Mouse (Mus musculus) heart, embryonic 12.5 days (tissue): ENCODE results near the gene Dpf3. TPM values are rescaled to one million over a fixed set of nuclear protein-coding genes. Genes with fewer than 3 reads are reported as not detected.

ENCODE experiments used
- ATAC-seq: fragments of 200-750 bp; cut with Nextera tagmentation; 2 replicates; pipeline ENCODE4 v1.8.0; 2017; ENCODE audit warnings: moderate TSS enrichment, moderate library complexity; ENCODE audit not compliant: insufficient number of reproducible peaks, low FRiP score
- H3K27ac ChIP-seq: fragments of 300-500 bp; sonication (generic); 2 replicates; pipeline ENCODE4 v1.5.1; 2016; ENCODE audit warnings: mild to moderate bottlenecking, moderate library complexity; ENCODE audit not compliant: poor library complexity, severe bottlenecking
- H3K27me3 ChIP-seq: fragments of 300-500 bp; sonication (generic); replicated peaks from 2 replicates; pipeline ENCODE4 v1.6.1; 2016; ENCODE audit warnings: mild to moderate bottlenecking, moderate library complexity
- H3K36me3 ChIP-seq: fragments of 300-500 bp; sonication (generic); 2 replicates; pipeline ENCODE4 v1.6.1; 2016; ENCODE audit warnings: mild to moderate bottlenecking, moderate library complexity
- H3K4me1 ChIP-seq: fragments of 300-500 bp; sonication (generic); replicated peaks from 2 replicates; pipeline ENCODE4 v1.6.1; 2016; ENCODE audit warnings: mild to moderate bottlenecking
- H3K4me2 ChIP-seq: fragments of 300-500 bp; sonication (generic); 2 replicates; pipeline ENCODE4 v1.6.1; 2016; ENCODE audit warnings: mild to moderate bottlenecking, moderate library complexity
- H3K4me3 ChIP-seq: fragments of 300-500 bp; sonication (generic); 2 replicates; pipeline ENCODE4 v1.5.1; 2016; ENCODE audit warnings: mild to moderate bottlenecking
- H3K9ac ChIP-seq: fragments of 300-500 bp; sonication (generic); 2 replicates; pipeline ENCODE4 v1.6.1; 2016; ENCODE audit warnings: mild to moderate bottlenecking, moderate library complexity
- H3K9me3 ChIP-seq: fragments of 300-500 bp; sonication (generic); replicated peaks from 2 replicates; pipeline ENCODE4 v1.6.1; 2016; ENCODE audit warnings: mild to moderate bottlenecking, moderate library complexity
- WGBS: fragments of 180-500 bp; shearing (Covaris S2); methylation state at CpG from one replicate; pipeline ENCODE4 v1.1.7; 2016; 5-methylcytosine and 5-hydroxymethylcytosine counted together
- polyA plus RNA-seq: library from polyadenylated mRNA; unstranded; fragments of >200 nt; fragmentation: Nextera tagmentation; extraction: Ambion mirVana; gene quantifications from 2 replicates; pipeline ENCODE4 v1.2.1, GENCODE M21; 2016

Dpf3 gene
- polyA plus RNA-seq, 1 experiment from 2014 or later: 27.1 TPM

DNA sequence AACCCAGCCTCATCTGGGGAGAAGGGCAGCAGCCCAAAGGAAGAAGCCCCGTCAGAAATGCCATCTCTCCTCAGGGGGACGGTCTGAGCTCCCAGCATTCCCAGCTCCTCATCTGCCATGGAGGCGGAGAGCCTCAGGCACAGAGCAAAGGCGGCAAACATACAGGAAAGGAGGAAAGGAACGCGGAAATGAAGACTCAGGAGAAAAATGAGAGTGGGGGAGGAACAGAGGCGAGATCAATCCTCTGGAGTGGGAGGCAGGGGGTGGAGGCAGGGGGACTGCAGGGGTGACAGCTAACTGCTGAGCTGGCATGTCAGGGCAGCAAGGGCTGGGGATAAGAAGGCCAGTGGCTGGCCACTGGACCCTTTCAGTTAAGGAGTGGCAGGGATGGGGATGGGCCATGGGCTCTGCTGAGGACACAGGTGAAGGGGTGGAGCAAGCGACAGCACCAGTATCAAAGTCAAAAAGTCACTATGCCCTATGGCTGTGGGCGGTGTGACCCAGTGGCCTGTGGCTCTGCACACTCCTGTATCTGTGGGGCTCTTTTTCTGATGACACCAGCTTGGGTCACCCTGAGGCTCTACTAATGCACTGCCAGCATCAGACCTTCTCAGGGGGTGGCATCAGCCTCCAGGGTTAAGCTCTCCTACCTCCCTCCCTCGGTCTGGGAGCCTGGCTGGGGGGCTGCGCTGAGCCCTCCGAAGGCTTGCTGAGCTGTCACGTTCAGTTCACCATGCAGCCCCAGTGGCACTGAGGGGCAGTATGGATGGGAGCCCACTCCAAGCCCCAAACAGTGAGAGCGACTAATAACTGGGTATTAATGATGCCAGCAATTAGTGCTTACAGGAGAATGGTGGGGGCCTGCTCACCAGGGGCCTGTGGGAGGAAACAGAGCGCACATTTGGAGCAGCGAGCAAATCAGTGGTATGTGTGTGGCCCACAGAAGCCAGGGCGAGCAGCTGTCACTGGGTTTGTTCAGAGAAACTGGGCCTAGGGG is 200.7 kb downstream of the Dpf3 start:
- peaks cover 10% of the 10 kb centered on the region for H3K36me3 ChIP-seq
- H3K4me2 ChIP-seq: no peak overlapping the region
- no peak for ATAC-seq
- H3K4me3 ChIP-seq: no peak overlapping the region
- no peak overlapping the region for H3K27ac ChIP-seq
- H3K9ac ChIP-seq: no peak overlapping the region
- H3K27me3 ChIP-seq: no peaks in the 10 kb centered on the region
- H3K4me1 ChIP-seq: peaks cover 26% of the 10 kb centered on the region
- WGBS: 76% methylated on average over 17 of the region's 17 CpGs
- H3K9me3 ChIP-seq: peaks cover 6% of the 10 kb centered on the region; the same call in 1 of the 2 replicates

GRCm38 (mm10) chr12:83283591-83284320 is 203.8 kb downstream of the Dpf3 start:
- H3K9ac ChIP-seq: no peak overlapping the region
- H3K36me3 ChIP-seq: peaks cover 13% of the 10 kb centered on the region
- no peak overlapping the region for H3K27ac ChIP-seq
- H3K9me3 ChIP-seq: peaks cover 6% of the 10 kb centered on the region; the same call in 1 of the 2 replicates
- no peak overlapping the region for H3K4me3 ChIP-seq
- 88% methylated on average over 6 of the region's 6 CpGs for WGBS
- ATAC-seq: no peak
- no peaks in the 10 kb centered on the region for H3K27me3 ChIP-seq
- H3K4me2 ChIP-seq: no peak overlapping the region
- H3K4me1 ChIP-seq: peaks cover 31% of the 10 kb centered on the region

- WGBS: 75% methylated on average over 11 of the region's 11 CpGs
- Histone ChIP-seq H3K9me3 (peaks cover 6% of the 10 kb centered on the region; the same call in 1 of the 2 replicates), H3K36me3 (peaks cover 11% of the 10 kb centered on the region), H3K9ac (no peak overlapping the region), H3K4me1 (peaks cover 24% of the 10 kb centered on the region), H3K4me2 (no peak overlapping the region), H3K4me3 (no peak overlapping the region), H3K27ac (no peak overlapping the region), H3K27me3 (no peaks in the 10 kb centered on the region)
- ATAC-seq: no peak
These were observed 209.7 kb downstream of the Dpf3 start for GRCm38 (mm10) chr12:83277537-83278441.

DNA sequence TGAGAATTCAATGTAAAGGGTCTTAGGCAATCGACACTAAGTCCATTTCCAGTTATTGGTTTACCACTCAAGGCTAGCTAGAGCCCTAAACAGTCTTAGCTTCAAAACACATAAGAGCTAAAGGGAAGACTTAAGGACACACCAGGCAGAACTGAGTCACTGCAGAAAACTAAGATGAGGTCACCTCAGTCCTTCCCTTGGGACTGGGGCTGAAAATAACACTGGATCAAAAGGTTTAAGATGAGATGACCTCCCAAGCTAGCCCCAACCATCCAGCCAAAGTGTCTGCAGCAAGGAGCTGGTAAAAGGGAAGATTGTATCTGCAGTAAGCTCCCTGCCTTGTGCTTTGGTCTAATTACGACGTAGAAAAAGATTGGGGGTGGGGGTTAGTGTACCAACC is 216.3 kb downstream of the Dpf3 start:
- H3K27me3 ChIP-seq: no peaks in the 10 kb centered on the region
- no peak overlapping the region for H3K4me3 ChIP-seq
- H3K27ac ChIP-seq: no peak overlapping the region
- no peak for ATAC-seq
- no peak overlapping the region for H3K4me2 ChIP-seq
- 82% methylated on average over 3 of the region's 3 CpGs for WGBS
- peaks cover 3% of the 10 kb centered on the region for H3K36me3 ChIP-seq
- no peaks in the 10 kb centered on the region for H3K9me3 ChIP-seq
- no peak overlapping the region for H3K9ac ChIP-seq
- H3K4me1 ChIP-seq: peaks cover 24% of the 10 kb centered on the region

DNA sequence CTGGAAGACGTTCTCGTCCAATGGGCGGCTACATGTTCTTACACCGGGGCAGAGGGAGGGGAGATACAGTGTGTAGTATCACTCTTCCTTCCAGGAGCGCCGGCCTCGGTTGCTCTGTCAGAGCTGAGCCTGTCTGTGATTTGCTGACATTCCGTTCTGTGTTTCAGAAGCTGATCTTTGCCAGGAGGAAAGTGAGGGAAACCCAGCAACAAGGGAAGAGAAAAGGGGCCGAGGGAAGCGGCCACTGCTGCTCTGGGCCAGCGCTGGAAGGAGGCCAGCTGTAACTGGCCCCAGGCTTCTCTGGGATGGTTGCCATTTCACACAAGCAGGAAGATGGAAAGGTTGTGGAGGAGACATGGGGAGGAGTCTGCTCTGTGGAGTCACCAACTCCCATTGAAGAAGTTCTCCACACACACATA is 219.0 kb downstream of the Dpf3 start:
- Histone ChIP-seq H3K9ac (no peak overlapping the region), H3K27ac (peak overlapping the region; percentile 58), H3K4me1 (peaks cover 21% of the 10 kb centered on the region), H3K4me3 (no peak overlapping the region), H3K9me3 (no peaks in the 10 kb centered on the region), H3K27me3 (no peaks in the 10 kb centered on the region), H3K36me3 (peaks cover 3% of the 10 kb centered on the region), H3K4me2 (0 out of 2 replicates have a peak overlapping the region, but pooled peaks have one; percentile 15)
- peak; percentile 87 for ATAC-seq
- 41% methylated on average over 11 of the region's 11 CpGs for WGBS

DNA sequence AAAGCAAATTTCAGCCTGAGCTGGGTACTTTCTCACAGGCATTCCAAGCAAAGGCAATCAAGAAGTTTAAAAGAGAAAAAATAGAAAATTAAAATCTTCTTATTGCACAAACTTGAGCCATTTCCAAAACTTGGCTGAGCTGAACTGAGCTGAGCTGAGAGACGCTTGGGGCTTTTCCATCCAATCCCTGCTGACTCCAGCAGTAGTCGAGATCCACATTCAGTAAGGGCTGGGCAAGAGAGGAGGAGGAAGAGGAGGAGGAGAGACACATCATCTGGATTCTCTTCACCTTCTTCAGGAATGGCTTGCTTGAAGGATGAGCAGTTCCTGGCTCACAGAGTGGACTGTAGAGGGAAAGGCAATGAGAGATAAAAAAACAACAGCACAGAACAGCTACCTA is 227.0 kb downstream of the Dpf3 start:
- H3K4me2 ChIP-seq: no peak overlapping the region
- ATAC-seq: no peak
- H3K27me3 ChIP-seq: no peaks in the 10 kb centered on the region
- no peak overlapping the region for H3K4me3 ChIP-seq
- H3K9ac ChIP-seq: no peak overlapping the region
- WGBS: 64% methylated on average over 2 of the region's 2 CpGs
- no peaks in the 10 kb centered on the region for H3K4me1 ChIP-seq
- no peak overlapping the region for H3K27ac ChIP-seq
- no peaks in the 10 kb centered on the region for H3K9me3 ChIP-seq
- H3K36me3 ChIP-seq: peaks cover 15% of the 10 kb centered on the region

GRCm38 (mm10) chr12:83254399-83254798 is 233.1 kb downstream of the Dpf3 start:
- H3K4me1 ChIP-seq: no peaks in the 10 kb centered on the region
- H3K9ac ChIP-seq: no peak overlapping the region
- peaks cover 15% of the 10 kb centered on the region for H3K36me3 ChIP-seq
- H3K4me2 ChIP-seq: no peak overlapping the region
- WGBS: 84% methylated on average over 4 of the region's 4 CpGs
- no peak overlapping the region for H3K27ac ChIP-seq
- H3K27me3 ChIP-seq: no peaks in the 10 kb centered on the region
- no peaks in the 10 kb centered on the region; the same call in 1 of the 2 replicates for H3K9me3 ChIP-seq
- ATAC-seq: no peak
- H3K4me3 ChIP-seq: no peak overlapping the region

- H3K36me3 ChIP-seq: peaks cover 9% of the 10 kb centered on the region; the same call in 1 of the 2 replicates
- ATAC-seq: no peak
These were observed 238.4 kb downstream of the Dpf3 start for GRCm38 (mm10) chr12:83249066-83249465.

GRCm38 (mm10) chr12:83248636-83249035 is 238.9 kb downstream of the Dpf3 start:
- WGBS: 76% methylated on average over 2 of the region's 2 CpGs
- H3K4me2 ChIP-seq: no peak overlapping the region

More at GRCm38 (mm10) chr12:83249066-83249465, 238.4 kb downstream of the Dpf3 start:
- H3K9ac ChIP-seq: no peak overlapping the region
- no peak overlapping the region for H3K27ac ChIP-seq
- no peaks in the 10 kb centered on the region for H3K27me3 ChIP-seq
- H3K4me2 ChIP-seq: no peak overlapping the region
- WGBS: 75% methylated on average over 3 of the region's 3 CpGs
- H3K4me3 ChIP-seq: no peak overlapping the region
- H3K4me1 ChIP-seq: peaks cover 8% of the 10 kb centered on the region; the same call in 1 of the 2 replicates
- H3K9me3 ChIP-seq: peaks cover 5% of the 10 kb centered on the region; the same call in 1 of the 2 replicates

GRCm38 (mm10) chr12:83247669-83248068 is 239.8 kb downstream of the Dpf3 start:
- ATAC-seq: no peak
- H3K4me3 ChIP-seq: no peak overlapping the region
- 41% methylated on average over 3 of the region's 3 CpGs for WGBS
- H3K27me3 ChIP-seq: no peaks in the 10 kb centered on the region
- H3K27ac ChIP-seq: no peak overlapping the region
- no peak overlapping the region for H3K4me2 ChIP-seq
- no peak overlapping the region for H3K9ac ChIP-seq
- peaks cover 8% of the 10 kb centered on the region; the same call in 1 of the 2 replicates for H3K4me1 ChIP-seq
- peaks cover 9% of the 10 kb centered on the region; the same call in 1 of the 2 replicates for H3K36me3 ChIP-seq
- peaks cover 5% of the 10 kb centered on the region; the same call in 1 of the 2 replicates for H3K9me3 ChIP-seq

More at GRCm38 (mm10) chr12:83248636-83249035, 238.9 kb downstream of the Dpf3 start:
- no peaks in the 10 kb centered on the region for H3K27me3 ChIP-seq
- ATAC-seq: no peak
- no peak overlapping the region for H3K27ac ChIP-seq
- no peak overlapping the region for H3K9ac ChIP-seq
- H3K36me3 ChIP-seq: peaks cover 9% of the 10 kb centered on the region; the same call in 1 of the 2 replicates
- peaks cover 5% of the 10 kb centered on the region; the same call in 1 of the 2 replicates for H3K9me3 ChIP-seq
- H3K4me1 ChIP-seq: peaks cover 8% of the 10 kb centered on the region; the same call in 1 of the 2 replicates
- H3K4me3 ChIP-seq: no peak overlapping the region
